Mouse (Mus musculus) WW6 (cell line): ENCODE results near the gene Mob3b.

Experiments used
- DNase-seq: peaks from one replicate; pipeline ENCODE4 v3.0.0-alpha.2; 2013; ENCODE audit warnings: low read depth, low spot score

Mob3b gene

GRCm38 (mm10) chr4:35148326-35148725 is 9.0 kb downstream of the Mob3b start:
- DNase-seq, result no peak

GRCm38 (mm10) chr4:35146597-35146996 is 10.7 kb downstream of the Mob3b start:
- DNase-seq, result no peak

- no peak for DNase-seq
These were observed 11.6 kb downstream of the Mob3b start for GRCm38 (mm10) chr4:35145726-35146125.

GRCm38 (mm10) chr4:35143472-35144102 is 13.7 kb downstream of the Mob3b start:
- DNase-seq, result no peak

GRCm38 (mm10) chr4:35140317-35140716 is 17.0 kb downstream of the Mob3b start:
- no peak for DNase-seq

- no peak for DNase-seq
These were observed 19.2 kb downstream of the Mob3b start for GRCm38 (mm10) chr4:35138077-35138476.

- no peak for DNase-seq
These were observed 20.3 kb downstream of the Mob3b start for GRCm38 (mm10) chr4:35136996-35137395.

- no peak for DNase-seq
These were observed 21.5 kb downstream of the Mob3b start for GRCm38 (mm10) chr4:35135806-35136205.

- DNase-seq, result no peak
These were observed 22.3 kb downstream of the Mob3b start for GRCm38 (mm10) chr4:35134846-35135611.

GRCm38 (mm10) chr4:35133411-35133810 is 23.9 kb downstream of the Mob3b start:
- DNase-seq, result no peak

GRCm38 (mm10) chr4:35131592-35131991 is 25.7 kb downstream of the Mob3b start:
- DNase-seq, result no peak

- no peak for DNase-seq
These were observed 26.8 kb downstream of the Mob3b start for GRCm38 (mm10) chr4:35130411-35130948.

- DNase-seq, result no peak
These were observed 29.5 kb downstream of the Mob3b start for GRCm38 (mm10) chr4:35127759-35128158.

GRCm38 (mm10) chr4:35126776-35127175 is 30.5 kb downstream of the Mob3b start:
- no peak for DNase-seq

GRCm38 (mm10) chr4:35125299-35125777 is 31.9 kb downstream of the Mob3b start:
- no peak for DNase-seq

- DNase-seq, result no peak
These were observed 33.3 kb downstream of the Mob3b start for GRCm38 (mm10) chr4:35124027-35124426.

GRCm38 (mm10) chr4:35123087-35123486 is 34.2 kb downstream of the Mob3b start:
- no peak for DNase-seq

GRCm38 (mm10) chr4:35121060-35121459 is 36.2 kb downstream of the Mob3b start:
- DNase-seq, result no peak

- no peak for DNase-seq
These were observed 36.7 kb downstream of the Mob3b start for GRCm38 (mm10) chr4:35120575-35120974.

GRCm38 (mm10) chr4:35120159-35120558 is 37.1 kb downstream of the Mob3b start:
- no peak for DNase-seq

GRCm38 (mm10) chr4:35118851-35119250 is 38.4 kb downstream of the Mob3b start:
- DNase-seq, result no peak

- no peak for DNase-seq
These were observed 40.1 kb downstream of the Mob3b start for GRCm38 (mm10) chr4:35117144-35117543.

GRCm38 (mm10) chr4:35115933-35116332 is 41.4 kb downstream of the Mob3b start:
- DNase-seq, result no peak
